Mouse (Mus musculus): ENCODE results near the gene Rora. TPM values are rescaled to one million over a fixed set of nuclear protein-coding genes. Genes with fewer than 3 reads are reported as not detected.

Rora gene
- polyA plus RNA-seq, 1 experiment: 24.1 TPM

DNA sequence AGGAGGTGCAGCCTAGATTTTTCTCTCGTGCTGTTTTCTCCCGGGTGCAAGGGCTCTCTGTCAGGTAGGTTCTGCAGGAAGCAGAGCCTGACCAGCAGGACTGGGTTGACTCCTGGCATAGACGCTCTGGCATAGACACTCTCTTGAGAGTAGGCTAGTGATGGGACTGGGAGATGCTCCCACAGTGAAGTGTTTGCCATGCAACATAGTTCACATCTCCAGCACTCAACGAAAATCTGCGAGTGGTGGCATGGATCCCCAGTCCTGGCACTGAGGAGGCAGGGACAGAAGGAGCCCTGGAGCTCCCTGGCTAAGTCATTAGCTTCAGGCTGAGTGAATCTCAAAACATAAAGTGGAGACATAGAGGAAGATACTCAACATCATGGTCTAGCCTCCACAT lies 483.2 kb downstream of the Rora start:
- H3K27ac ChIP-seq (ENCODE audit: control insufficient read depth, insufficient read depth, low read depth, low read length): no peak overlapping the region

GRCm38 (mm10) chr9:69137398-69137797 lies 483.8 kb downstream of the Rora start:
- no peak overlapping the region for H3K27ac ChIP-seq (ENCODE audit: control insufficient read depth, insufficient read depth, low read depth, low read length)
- no peaks in the 10 kb centered on the region for H3K36me3 ChIP-seq (ENCODE audit: control insufficient read depth, insufficient read depth, low read length)
- no peak overlapping the region for H3K4me3 ChIP-seq (ENCODE audit: control insufficient read depth, low read depth, low read length)
- H3K4me1 ChIP-seq (ENCODE audit: control insufficient read depth, insufficient read depth, low read length): no peaks in the 10 kb centered on the region
- H3K27me3 ChIP-seq (ENCODE audit: control insufficient read depth, insufficient read depth, low read length): no peaks in the 10 kb centered on the region
- TF ChIP-seq CTCF (IDR thresholded peaks at IDR 0.05; ENCODE audit: control insufficient read depth, insufficient read depth, insufficient replicate concordance, low read depth, low read length) (no peak), POLR2A (IDR thresholded peaks at IDR 0.05; ENCODE audit: control insufficient read depth, low read depth, low read length) (no peak)

More for the DNA sequence above, 483.2 kb downstream of the Rora start:
- no peaks in the 10 kb centered on the region for H3K36me3 ChIP-seq (ENCODE audit: control insufficient read depth, insufficient read depth, low read length)
- no peaks in the 10 kb centered on the region for H3K4me1 ChIP-seq (ENCODE audit: control insufficient read depth, insufficient read depth, low read length)
- TF ChIP-seq POLR2A (IDR thresholded peaks at IDR 0.05; ENCODE audit: control insufficient read depth, low read depth, low read length): no peak
- H3K4me3 ChIP-seq (ENCODE audit: control insufficient read depth, low read depth, low read length): no peak overlapping the region
- H3K27me3 ChIP-seq (ENCODE audit: control insufficient read depth, insufficient read depth, low read length): no peaks in the 10 kb centered on the region

DNA sequence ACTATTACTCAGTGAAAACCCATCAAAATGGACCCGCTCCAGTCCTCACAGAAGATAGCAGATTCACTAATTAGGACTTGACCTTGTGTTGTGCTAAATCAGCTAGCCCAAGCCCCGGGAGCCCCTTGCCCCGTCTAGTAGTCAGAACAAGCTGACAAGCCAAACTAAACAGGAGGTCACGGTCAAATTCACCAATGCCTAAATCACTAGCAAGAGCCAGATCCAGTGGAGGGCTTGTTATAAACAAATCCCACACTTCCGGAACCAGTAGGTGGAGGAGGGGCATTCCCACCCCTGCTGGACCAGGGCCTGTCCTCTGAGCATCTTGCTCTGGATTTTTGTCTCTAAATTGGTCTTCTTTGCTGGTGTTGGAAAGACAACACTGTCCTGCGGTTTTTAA lies 486.6 kb downstream of the Rora start:
- H3K27ac ChIP-seq (ENCODE audit: control insufficient read depth, insufficient read depth, low read depth, low read length): no peak overlapping the region
- TF ChIP-seq CTCF (IDR thresholded peaks at IDR 0.05; ENCODE audit: control insufficient read depth, insufficient read depth, insufficient replicate concordance, low read depth, low read length): no peak
- no peak for TF ChIP-seq POLR2A (IDR thresholded peaks at IDR 0.05; ENCODE audit: control insufficient read depth, low read depth, low read length)
- H3K27me3 ChIP-seq (ENCODE audit: control insufficient read depth, insufficient read depth, low read length): no peaks in the 10 kb centered on the region
- H3K4me3 ChIP-seq (ENCODE audit: control insufficient read depth, low read depth, low read length): no peak overlapping the region
- H3K36me3 ChIP-seq (ENCODE audit: control insufficient read depth, insufficient read depth, low read length): no peaks in the 10 kb centered on the region
- no peaks in the 10 kb centered on the region for H3K4me1 ChIP-seq (ENCODE audit: control insufficient read depth, insufficient read depth, low read length)

DNA sequence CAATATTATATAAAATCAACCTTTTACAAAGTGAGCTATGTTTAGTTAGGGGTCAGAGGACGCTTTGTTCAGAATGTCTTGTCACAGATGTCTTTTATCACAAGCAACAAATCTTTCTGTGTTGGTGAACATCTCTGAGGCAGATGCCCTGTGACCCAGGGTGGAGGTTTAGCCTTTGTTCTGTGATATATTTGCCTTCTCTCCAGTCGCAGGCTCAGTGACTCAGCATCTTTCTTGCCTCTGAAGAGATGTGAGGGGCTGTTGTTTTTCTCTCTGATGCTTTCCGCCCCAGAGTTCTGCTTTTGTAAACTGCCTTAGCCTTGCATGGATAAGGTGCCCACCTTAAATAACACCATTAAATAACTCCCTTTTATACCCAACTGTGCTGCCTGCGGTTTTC lies 488.3 kb downstream of the Rora start:
- Histone ChIP-seq H3K27me3 (ENCODE audit: control insufficient read depth, insufficient read depth, low read length) (no peaks in the 10 kb centered on the region), H3K27ac (ENCODE audit: control insufficient read depth, insufficient read depth, low read depth, low read length) (no peak overlapping the region), H3K36me3 (ENCODE audit: control insufficient read depth, insufficient read depth, low read length) (no peaks in the 10 kb centered on the region), H3K4me3 (ENCODE audit: control insufficient read depth, low read depth, low read length) (no peak overlapping the region), H3K4me1 (ENCODE audit: control insufficient read depth, insufficient read depth, low read length) (no peaks in the 10 kb centered on the region)
- TF ChIP-seq CTCF (IDR thresholded peaks at IDR 0.05; ENCODE audit: control insufficient read depth, insufficient read depth, insufficient replicate concordance, low read depth, low read length) (no peak), POLR2A (IDR thresholded peaks at IDR 0.05; ENCODE audit: control insufficient read depth, low read depth, low read length) (no peak)

DNA sequence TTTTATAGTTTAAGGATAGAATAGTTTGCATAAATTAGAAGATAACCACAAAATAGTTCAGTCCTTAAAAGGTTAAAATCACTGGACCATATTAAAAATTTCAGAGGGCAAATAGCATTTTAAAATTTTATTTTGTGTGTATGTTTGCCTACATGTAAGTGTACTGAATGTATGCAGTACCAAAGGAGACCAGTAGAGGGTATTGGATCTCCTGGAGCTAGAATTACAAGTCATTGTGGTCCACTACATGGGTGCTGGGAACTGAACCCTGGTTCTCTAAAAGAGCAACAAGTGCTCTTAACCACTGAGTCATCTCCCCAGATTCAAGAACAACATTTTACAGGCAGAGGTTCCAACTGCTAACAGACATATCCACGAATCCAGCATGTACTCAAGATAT lies 493.4 kb downstream of the Rora start:
- Histone ChIP-seq H3K27me3 (ENCODE audit: control insufficient read depth, insufficient read depth, low read length) (no peaks in the 10 kb centered on the region), H3K4me1 (ENCODE audit: control insufficient read depth, insufficient read depth, low read length) (peaks cover 11% of the 10 kb centered on the region), H3K36me3 (ENCODE audit: control insufficient read depth, insufficient read depth, low read length) (no peaks in the 10 kb centered on the region), H3K4me3 (ENCODE audit: control insufficient read depth, low read depth, low read length) (no peak overlapping the region), H3K27ac (ENCODE audit: control insufficient read depth, insufficient read depth, low read depth, low read length) (no peak overlapping the region)
- TF ChIP-seq POLR2A (IDR thresholded peaks at IDR 0.05; ENCODE audit: control insufficient read depth, low read depth, low read length) (no peak), CTCF (IDR thresholded peaks at IDR 0.05; ENCODE audit: control insufficient read depth, insufficient read depth, insufficient replicate concordance, low read depth, low read length) (no peak)

DNA sequence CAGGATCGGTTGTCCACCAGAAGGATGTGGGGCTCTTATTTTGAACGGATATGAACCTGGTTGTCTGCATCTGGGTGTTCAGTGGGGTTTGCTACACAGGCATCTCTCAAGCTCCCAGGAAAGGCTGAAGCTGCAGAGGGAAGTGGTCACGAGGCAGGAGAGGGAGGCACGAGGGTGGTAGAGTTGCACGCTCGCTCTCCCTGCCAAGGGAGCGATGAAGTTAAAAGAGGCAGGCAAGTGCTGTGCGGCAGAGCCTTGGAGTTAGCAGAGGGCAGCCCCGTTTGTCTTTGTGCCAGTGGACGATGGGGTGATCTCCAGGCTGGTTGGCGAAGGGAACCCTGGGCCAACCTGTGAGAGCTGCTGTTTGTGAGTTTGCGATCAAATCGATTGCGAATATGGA lies 496.6 kb downstream of the Rora start:
- TF ChIP-seq CTCF (IDR thresholded peaks at IDR 0.05; ENCODE audit: control insufficient read depth, insufficient read depth, insufficient replicate concordance, low read depth, low read length) (no peak), POLR2A (IDR thresholded peaks at IDR 0.05; ENCODE audit: control insufficient read depth, low read depth, low read length) (no peak)
- Histone ChIP-seq H3K36me3 (ENCODE audit: control insufficient read depth, insufficient read depth, low read length) (no peaks in the 10 kb centered on the region), H3K4me3 (ENCODE audit: control insufficient read depth, low read depth, low read length) (peak overlapping the region; percentile 44; the same call in 1 of the 2 replicates), H3K4me1 (ENCODE audit: control insufficient read depth, insufficient read depth, low read length) (peaks cover 11% of the 10 kb centered on the region), H3K27ac (ENCODE audit: control insufficient read depth, insufficient read depth, low read depth, low read length) (no peak overlapping the region), H3K27me3 (ENCODE audit: control insufficient read depth, insufficient read depth, low read length) (no peaks in the 10 kb centered on the region)

GRCm38 (mm10) chr9:69154684-69155083 lies 501.1 kb downstream of the Rora start:
- no peaks in the 10 kb centered on the region for H3K27me3 ChIP-seq (ENCODE audit: control insufficient read depth, insufficient read depth, low read length)
- TF ChIP-seq POLR2A (IDR thresholded peaks at IDR 0.05; ENCODE audit: control insufficient read depth, low read depth, low read length) (no peak), CTCF (IDR thresholded peaks at IDR 0.05; ENCODE audit: control insufficient read depth, insufficient read depth, insufficient replicate concordance, low read depth, low read length) (no peak)

More at GRCm38 (mm10) chr9:69154684-69155083, 501.1 kb downstream of the Rora start:
- Histone ChIP-seq H3K27ac (ENCODE audit: control insufficient read depth, insufficient read depth, low read depth, low read length) (no peak overlapping the region), H3K36me3 (ENCODE audit: control insufficient read depth, insufficient read depth, low read length) (no peaks in the 10 kb centered on the region), H3K4me1 (ENCODE audit: control insufficient read depth, insufficient read depth, low read length) (peaks cover 10% of the 10 kb centered on the region), H3K4me3 (ENCODE audit: control insufficient read depth, low read depth, low read length) (no peak overlapping the region)
